In the genomic region with DNA sequence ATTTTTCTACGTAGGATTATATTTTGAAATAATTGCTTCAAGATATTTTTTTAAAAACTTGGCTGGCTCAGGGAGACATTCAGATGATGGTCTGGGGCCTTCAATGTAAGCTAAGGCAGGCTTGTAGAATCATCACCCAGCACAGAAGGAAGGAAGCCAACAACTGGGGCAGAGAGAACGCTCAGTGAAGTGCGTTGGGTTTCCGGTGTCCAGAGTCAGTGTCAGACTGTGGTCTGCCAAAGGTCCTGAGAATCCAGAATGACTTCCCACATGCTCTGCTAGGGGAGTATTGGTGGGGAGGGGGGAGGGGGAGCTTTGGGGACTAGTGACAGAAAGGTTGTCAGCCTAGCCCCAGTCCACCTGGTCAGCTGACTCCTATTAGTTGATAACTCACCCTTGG, we compare ENCODE assay signal across 8 mouse cellular contexts.
DNase-seq lines count a peak whose midpoint lies in the region; ATAC-seq and TF ChIP-seq lines count a peak whose summit lies in the region.

No protein-coding gene starts in this region.

- no peak for TF ChIP-seq CTCF in layer of hippocampus, adult 2 months (conservative IDR thresholded peaks at IDR 0.05)
- TF ChIP-seq CTCF in heart, postnatal 0 days (IDR thresholded peaks at IDR 0.05; ENCODE audit: low read depth), result no peak
- no peak for TF ChIP-seq CTCF in cerebellum, adult 2 months (IDR thresholded peaks at IDR 0.05; ENCODE audit: borderline replicate concordance, insufficient read depth, low read depth, low read length)

- ATAC-seq in heart, postnatal 0 days (ENCODE audit: insufficient read depth, low read depth), result 0 out of 2 replicates have a peak, but pooled peaks have one; percentile 16
- ATAC-seq in liver, embryonic 13.5 days (ENCODE audit: low read depth), result no peak
- ATAC-seq in stomach, embryonic 14.5 days (ENCODE audit: insufficient number of reproducible peaks, insufficient read depth, low FRiP score, low read depth), result 0 out of 2 replicates have a peak, but pooled peaks have one; percentile 21

- no peak for DNase-seq in layer of hippocampus, adult 2 months (ENCODE audit: low spot score in 2 of 2)
- no peak for DNase-seq in layer of hippocampus, adult 8-10 months (ENCODE audit: low spot score in 2 of 2)
- DNase-seq in heart, postnatal 0 days (ENCODE audit: low spot score), result peak; percentile 23
- no peak for DNase-seq in liver, embryonic 13.5 days
- no peak for DNase-seq in right cerebral cortex, postnatal 14 days
- DNase-seq in cerebellum, adult 2 months, result no peak
- DNase-seq in adrenal gland, postnatal 4 days (ENCODE audit: low spot score in 2 of 2), result no peak

- H3K36me3 ChIP-seq in heart, postnatal 0 days (replicated peaks; ENCODE audit: control insufficient read depth, insufficient read depth, low read length), result no peaks in the 10 kb centered on the region
- H3K36me3 ChIP-seq in liver, embryonic 13.5 days, result no peaks in the 10 kb centered on the region
- no peaks in the 10 kb centered on the region for H3K36me3 ChIP-seq in stomach, embryonic 14.5 days (ENCODE audit: control insufficient read depth, insufficient read depth, low read length)

- no peaks in the 10 kb centered on the region for H3K27me3 ChIP-seq in heart, postnatal 0 days (ENCODE audit: control insufficient read depth, insufficient read depth, low read length)
- H3K27me3 ChIP-seq in liver, embryonic 13.5 days, result no peaks in the 10 kb centered on the region
- no peaks in the 10 kb centered on the region for H3K27me3 ChIP-seq in stomach, embryonic 14.5 days (ENCODE audit: control insufficient read depth, insufficient read depth, low read length)
- H3K27me3 ChIP-seq in cerebellum, adult 2 months (ENCODE audit: control insufficient read depth, insufficient read depth, low read length), result no peaks in the 10 kb centered on the region; the same call in 1 of the 2 replicates

- peak overlapping the region; percentile 55 for H3K4me2 ChIP-seq in heart, postnatal 0 days (ENCODE audit: low read depth, low read length)
- peak overlapping the region; percentile 43 for H3K4me2 ChIP-seq in liver, embryonic 13.5 days
- H3K4me2 ChIP-seq in stomach, embryonic 14.5 days (replicated peaks; ENCODE audit: low read depth, low read length), result peak overlapping the region; percentile 38

- no peak for TF ChIP-seq EP300 in heart, postnatal 0 days (IDR thresholded peaks at IDR 0.05; ENCODE audit: low read depth)

- TF ChIP-seq POLR2A in cerebellum, adult 2 months (IDR thresholded peaks at IDR 0.05; ENCODE audit: borderline replicate concordance, insufficient read depth, low read length), result no peak

- H3K4me1 ChIP-seq in heart, postnatal 0 days (ENCODE audit: control insufficient read depth, insufficient read depth), result 0 out of 2 replicates have a peak, but pooled peaks cover 5% of the 10 kb centered on the region
- H3K4me1 ChIP-seq in liver, embryonic 13.5 days (replicated peaks), result peaks cover 11% of the 10 kb centered on the region
- peaks cover 13% of the 10 kb centered on the region for H3K4me1 ChIP-seq in stomach, embryonic 14.5 days (ENCODE audit: control insufficient read depth, insufficient read depth, low read length)
- 0 out of 2 replicates have a peak, but pooled peaks cover 2% of the 10 kb centered on the region for H3K4me1 ChIP-seq in cerebellum, adult 2 months (ENCODE audit: control insufficient read depth, insufficient read depth, low read length)

- peak overlapping the region; percentile 73 for H3K27ac ChIP-seq in layer of hippocampus, adult 2 months
- H3K27ac ChIP-seq in heart, postnatal 0 days (ENCODE audit: low read depth), result peak overlapping the region; percentile 77
- H3K27ac ChIP-seq in liver, embryonic 13.5 days, result no peak overlapping the region
- peak overlapping the region; percentile 78 for H3K27ac ChIP-seq in stomach, embryonic 14.5 days (ENCODE audit: low read length)
- no peak overlapping the region for H3K27ac ChIP-seq in cerebellum, adult 2 months (ENCODE audit: insufficient read depth, low read length)

- peak overlapping the region; percentile 30; the same call in 1 of the 2 replicates for H3K4me3 ChIP-seq in layer of hippocampus, adult 2 months
- peak overlapping the region; percentile 29 for H3K4me3 ChIP-seq in heart, postnatal 0 days (ENCODE audit: low read depth, low read length)
- H3K4me3 ChIP-seq in liver, embryonic 13.5 days (replicated peaks), result no peak overlapping the region; the same call in 1 of the 2 replicates
- peak overlapping the region; percentile 8; the same call in 1 of the 2 replicates for H3K4me3 ChIP-seq in stomach, embryonic 14.5 days (ENCODE audit: low read depth, low read length)
- H3K4me3 ChIP-seq in cerebellum, adult 2 months (replicated peaks; ENCODE audit: insufficient read depth, low read depth, low read length), result no peak overlapping the region

- H3K9ac ChIP-seq in heart, postnatal 0 days (replicated peaks; ENCODE audit: low read depth, low read length), result peak overlapping the region; percentile 38; the same call in 1 of the 2 replicates
- H3K9ac ChIP-seq in liver, embryonic 13.5 days, result no peak overlapping the region
- no peak overlapping the region for H3K9ac ChIP-seq in stomach, embryonic 14.5 days (replicated peaks; ENCODE audit: low read depth, low read length)

- H3K9me3 ChIP-seq in heart, postnatal 0 days (replicated peaks; ENCODE audit: control insufficient read depth, low read length), result no peaks in the 10 kb centered on the region
- no peaks in the 10 kb centered on the region for H3K9me3 ChIP-seq in liver, embryonic 13.5 days (replicated peaks)
- no peaks in the 10 kb centered on the region for H3K9me3 ChIP-seq in stomach, embryonic 14.5 days (ENCODE audit: control insufficient read depth, low read depth, low read length)

- 27% methylated on average over 4 of the region's 4 CpGs for WGBS in heart, postnatal 0 days
- 21% methylated on average over 4 of the region's 4 CpGs for WGBS in liver, embryonic 13.5 days (ENCODE audit: insufficient replicate concordance)
- WGBS in stomach, embryonic 14.5 days, result 40% methylated on average over 4 of the region's 4 CpGs
- 37% methylated on average over 4 of the region's 4 CpGs for WGBS in cerebellum, adult 2 months

Comparison
In these comparisons a context has a peak if more than half of its experiments do, and no peak if none do; other contexts are left out.
1. H3K27ac ChIP-seq: peak in layer of hippocampus, adult 2 months (single experiment), heart, postnatal 0 days (single experiment) and stomach, embryonic 14.5 days (single experiment); none in liver, embryonic 13.5 days (single experiment) and cerebellum, adult 2 months (single experiment).
2. H3K4me3 ChIP-seq: peak in layer of hippocampus, adult 2 months (single experiment), heart, postnatal 0 days (single experiment) and stomach, embryonic 14.5 days (single experiment); none in liver, embryonic 13.5 days (single experiment) and cerebellum, adult 2 months (single experiment).
3. Peak in every context shown above with its lines, with median percentiles within 50 percentile points of each other: H3K4me2 ChIP-seq.